Mouse (Mus musculus): ENCODE measurements around the gene Abr. TPM values are rescaled to one million over a fixed set of nuclear protein-coding genes. Genes with fewer than 3 reads are reported as not detected.

Abr gene
- total and polyA plus RNA-seq, 2 experiments from 2014 or later, result 87.5 to 211 TPM

- Histone ChIP-seq H3K4me1 (ENCODE audit: insufficient read depth, low read length) (no peaks in the 10 kb centered on the region), H3K36me3 (ENCODE audit: insufficient read depth, low read length) (no peaks in the 10 kb centered on the region), H3K27ac (no peak overlapping the region), H3K4me2 (ENCODE audit: low read depth, low read length) (no peak overlapping the region), H3K4me3 (ENCODE audit: low read length) (no peak overlapping the region), H3K9ac (replicated peaks; ENCODE audit: low read length) (no peak overlapping the region), H3K27me3 (ENCODE audit: insufficient read depth, low read length) (no peaks in the 10 kb centered on the region), H3K9me3 (ENCODE audit: low read length) (no peaks in the 10 kb centered on the region)
- DNase-seq (ENCODE audit: low spot score), result no peak
- ATAC-seq, result no peak
- 63% methylated on average over 11 of the region's 11 CpGs for WGBS
- no peak for TF ChIP-seq CTCF (IDR thresholded peaks at IDR 0.05; ENCODE audit: low read depth)
These were observed 107.0 kb downstream of the Abr start for GRCm38 (mm10) chr11:76515123-76515522.

GRCm38 (mm10) chr11:76510977-76511376 is 111.1 kb downstream of the Abr start:
- Histone ChIP-seq H3K27ac (no peak overlapping the region), H3K4me2 (ENCODE audit: low read depth, low read length) (no peak overlapping the region), H3K9me3 (ENCODE audit: low read length) (no peaks in the 10 kb centered on the region), H3K4me3 (ENCODE audit: low read length) (no peak overlapping the region), H3K4me1 (ENCODE audit: insufficient read depth, low read length) (peaks cover 26% of the 10 kb centered on the region), H3K9ac (replicated peaks; ENCODE audit: low read length) (no peak overlapping the region), H3K27me3 (ENCODE audit: insufficient read depth, low read length) (no peaks in the 10 kb centered on the region), H3K36me3 (ENCODE audit: insufficient read depth, low read length) (no peaks in the 10 kb centered on the region)
- 59% methylated on average over 4 of the region's 4 CpGs for WGBS
- DNase-seq (ENCODE audit: low spot score), result peak; percentile 27
- ATAC-seq, result no peak
- peak; percentile 48 for TF ChIP-seq CTCF (IDR thresholded peaks at IDR 0.05; ENCODE audit: low read depth)

GRCm38 (mm10) chr11:76509751-76510723 is 112.1 kb downstream of the Abr start:
- no peaks in the 10 kb centered on the region for H3K27me3 ChIP-seq (ENCODE audit: insufficient read depth, low read length)
- no peak overlapping the region for H3K4me3 ChIP-seq (ENCODE audit: low read length)
- 53% methylated on average over 13 of the region's 13 CpGs for WGBS
- H3K4me2 ChIP-seq (ENCODE audit: low read depth, low read length), result no peak overlapping the region
- no peak for TF ChIP-seq CTCF (IDR thresholded peaks at IDR 0.05; ENCODE audit: low read depth)
- H3K36me3 ChIP-seq (ENCODE audit: insufficient read depth, low read length), result no peaks in the 10 kb centered on the region
- peaks cover 26% of the 10 kb centered on the region for H3K4me1 ChIP-seq (ENCODE audit: insufficient read depth, low read length)
- H3K9ac ChIP-seq (replicated peaks; ENCODE audit: low read length), result no peak overlapping the region
- no peaks in the 10 kb centered on the region for H3K9me3 ChIP-seq (ENCODE audit: low read length)
- ATAC-seq, result 0 out of 2 replicates have a peak, but pooled peaks have one; percentile 5
- DNase-seq (ENCODE audit: low spot score), result peak; percentile 50
- peak overlapping the region; percentile 77 for H3K27ac ChIP-seq

GRCm38 (mm10) chr11:76508831-76509595 is 113.1 kb downstream of the Abr start:
- H3K4me2 ChIP-seq (ENCODE audit: low read depth, low read length), result no peak overlapping the region
- no peak overlapping the region for H3K4me3 ChIP-seq (ENCODE audit: low read length)
- DNase-seq (ENCODE audit: low spot score) (no peak), ATAC-seq (no peak)
- no peak for TF ChIP-seq CTCF (IDR thresholded peaks at IDR 0.05; ENCODE audit: low read depth)
- H3K36me3 ChIP-seq (ENCODE audit: insufficient read depth, low read length), result no peaks in the 10 kb centered on the region
- no peaks in the 10 kb centered on the region for H3K9me3 ChIP-seq (ENCODE audit: low read length)
- peak overlapping the region; percentile 77 for H3K27ac ChIP-seq
- WGBS, result 78% methylated on average over 32 of the region's 32 CpGs
- peaks cover 26% of the 10 kb centered on the region for H3K4me1 ChIP-seq (ENCODE audit: insufficient read depth, low read length)
- no peak overlapping the region for H3K9ac ChIP-seq (replicated peaks; ENCODE audit: low read length)
- no peaks in the 10 kb centered on the region for H3K27me3 ChIP-seq (ENCODE audit: insufficient read depth, low read length)

GRCm38 (mm10) chr11:76508125-76508524 is 114.0 kb downstream of the Abr start:
- Histone ChIP-seq H3K9ac (replicated peaks; ENCODE audit: low read length) (no peak overlapping the region), H3K4me3 (ENCODE audit: low read length) (no peak overlapping the region), H3K27me3 (ENCODE audit: insufficient read depth, low read length) (no peaks in the 10 kb centered on the region), H3K27ac (peak overlapping the region; percentile 77), H3K36me3 (ENCODE audit: insufficient read depth, low read length) (no peaks in the 10 kb centered on the region), H3K9me3 (ENCODE audit: low read length) (no peaks in the 10 kb centered on the region), H3K4me1 (ENCODE audit: insufficient read depth, low read length) (peaks cover 26% of the 10 kb centered on the region), H3K4me2 (ENCODE audit: low read depth, low read length) (peak overlapping the region; percentile 28)
- ATAC-seq (no peak), DNase-seq (ENCODE audit: low spot score) (peak; percentile 13)
- 44% methylated on average over 4 of the region's 4 CpGs for WGBS
- no peak for TF ChIP-seq CTCF (IDR thresholded peaks at IDR 0.05; ENCODE audit: low read depth)

GRCm38 (mm10) chr11:76507302-76508124 is 114.6 kb downstream of the Abr start:
- Histone ChIP-seq H3K9ac (replicated peaks; ENCODE audit: low read length) (0 out of 2 replicates have a peak overlapping the region, but pooled peaks have one; percentile 13), H3K9me3 (ENCODE audit: low read length) (no peaks in the 10 kb centered on the region), H3K36me3 (ENCODE audit: insufficient read depth, low read length) (no peaks in the 10 kb centered on the region), H3K4me2 (ENCODE audit: low read depth, low read length) (peak overlapping the region; percentile 28), H3K4me1 (ENCODE audit: insufficient read depth, low read length) (peaks cover 26% of the 10 kb centered on the region), H3K27me3 (ENCODE audit: insufficient read depth, low read length) (no peaks in the 10 kb centered on the region), H3K27ac (peak overlapping the region; percentile 77), H3K4me3 (ENCODE audit: low read length) (no peak overlapping the region)
- ATAC-seq (peak; percentile 74), DNase-seq (ENCODE audit: low spot score) (peak; percentile 90)
- WGBS, result 53% methylated on average over 8 of the region's 8 CpGs
- peak; percentile 15; the same call in 1 of the 2 replicates for TF ChIP-seq CTCF (IDR thresholded peaks at IDR 0.05; ENCODE audit: low read depth)
